Mouse (Mus musculus): ENCODE results near the gene Kdm4c.

- TF ChIP-seq POLR2A (IDR thresholded peaks at IDR 0.05; ENCODE audit: low read depth, low read length) (no peak), CTCF (conservative IDR thresholded peaks at IDR 0.05; ENCODE audit: insufficient read depth, insufficient read length, low read depth, low read length) (no peak)
These were observed 16.2 kb downstream of the Kdm4c start for GRCm38 (mm10) chr4:74258538-74258937.
